Mouse (Mus musculus) left cerebral cortex, adult 6 months (tissue): Measurements from ENCODE around the gene Vmn1r35. TPM values are rescaled to one million over a fixed set of nuclear protein-coding genes. Genes with fewer than 3 reads are reported as not detected.

Source experiments
- long read RNA-seq, 2 experiments: library from polyadenylated mRNA; unstranded; transcript quantifications; one replicate each; pipeline ENCODE4 v2.0.0; 2019 to 2020
- polyA plus RNA-seq: library from polyadenylated mRNA; unstranded; fragments of <200 nt; fragmentation: Nextera tagmentation; gene quantifications from 2 replicates; pipeline ENCODE4 v1.2.3, GENCODE M21; 2021

The Vmn1r35 gene
- polyA plus RNA-seq = not detected in 2 replicates
- long read RNA-seq, experiment 1 = 0 reads
- long read RNA-seq, experiment 2 = 0 reads

GRCm38 (mm10) chr6:66685806-66686205, at the start of gene Vmn1r35:
Gene Vmn1r35, minus strand, starts transcription at chr6:66685906.

GRCm38 (mm10) chr6:66729082-66729481, 43.4 kb upstream of the Vmn1r35 start, which contains the start of gene Vmn1r37:
Gene Vmn1r37, plus strand, starts transcription at chr6:66729382.

GRCm38 (mm10) chr6:66719068-66719467, 33.4 kb upstream of the Vmn1r35 start, which contains the start of gene Vmn1r36:
Gene Vmn1r36, minus strand, starts transcription at chr6:66719168.

GRCm38 (mm10) chr6:66643779-66644178, 41.9 kb downstream of the Vmn1r35 start, which contains the start of gene Vmn1r34:
Gene Vmn1r34, minus strand, starts transcription at chr6:66643879.

Other genes starting within 250 kb of the Vmn1r35 start
- gene Mad2l1, start 150.5 kb downstream of the Vmn1r35 start, polyA plus RNA-seq = 6.3 and 6.4 TPM in 2 replicates
- 0.13 TPM in 1 of 2 replicates, not detected in the other for gene Vmn1r32, start 125.8 kb downstream of the Vmn1r35 start, polyA plus RNA-seq
- not detected in 2 replicates for gene Vmn1r33, start 67.6 kb downstream of the Vmn1r35 start, polyA plus RNA-seq
- gene Vmn1r34, start 42.0 kb downstream of the Vmn1r35 start, polyA plus RNA-seq = not detected in 2 replicates
- gene Vmn1r36, start 33.3 kb upstream of the Vmn1r35 start, polyA plus RNA-seq = not detected in 2 replicates
- not detected in 2 replicates for gene Vmn1r37, start 43.5 kb upstream of the Vmn1r35 start, polyA plus RNA-seq
- gene Vmn1r38, start 96.7 kb upstream of the Vmn1r35 start, polyA plus RNA-seq = not detected in 2 replicates
- gene Vmn1r39, start 124.7 kb upstream of the Vmn1r35 start, polyA plus RNA-seq = not detected in 2 replicates
- gene Gng12, start 210.5 kb upstream of the Vmn1r35 start, polyA plus RNA-seq = 64.9 and 67.1 TPM in 2 replicates